Mouse (Mus musculus) ovary, postnatal 36 days (tissue): ENCODE measurements around the gene Adgrb2.
A peak's percentile ranks its signal among the peaks of the same experiment; 100 is the strongest.

Source experiments
- DNase-seq: peaks from one replicate; pipeline ENCODE4 v3.0.0; 2022; ENCODE audit warnings: low spot score, mixed read lengths

Gene Adgrb2

DNA sequence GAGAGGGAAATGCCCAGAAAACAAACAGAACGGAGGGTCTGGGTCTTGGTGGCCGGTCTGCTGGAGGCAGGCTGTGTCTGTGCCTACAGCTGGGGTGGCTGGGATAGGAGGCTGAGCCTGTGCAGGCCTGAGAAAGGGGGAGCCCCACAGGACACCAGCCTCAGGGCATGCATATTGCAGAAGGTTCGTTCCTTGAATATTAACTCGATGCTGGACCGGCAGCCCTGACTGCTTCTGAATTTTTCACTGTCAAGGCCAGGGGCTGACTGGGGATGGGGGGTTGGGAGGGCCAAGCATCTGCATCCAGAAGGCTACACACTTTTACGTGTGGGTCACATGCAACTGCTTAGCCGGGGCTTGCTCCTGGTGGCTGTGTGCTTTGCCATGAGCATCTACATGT lies 48.8 kb downstream of the Adgrb2 start:
- no peak for DNase-seq

DNA sequence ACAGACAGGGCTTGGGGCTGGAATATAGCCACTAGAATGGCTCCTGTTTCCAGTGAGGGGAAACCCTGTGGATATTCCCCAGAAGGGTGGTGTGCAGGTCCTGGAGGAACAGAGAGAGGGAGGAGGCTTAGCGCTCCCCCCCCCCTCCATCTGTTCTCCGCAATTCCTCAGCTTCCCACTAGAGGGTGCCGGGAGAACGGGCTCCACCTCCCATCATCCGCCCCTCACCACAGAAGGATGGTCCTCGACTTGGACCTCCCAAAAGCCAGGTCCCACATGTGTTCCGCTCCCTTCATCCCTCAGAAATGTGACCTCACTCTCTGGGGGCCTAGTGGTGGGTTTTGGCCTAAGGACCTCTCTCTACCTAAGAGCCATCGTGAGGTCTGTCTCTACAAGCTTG lies 51.4 kb downstream of the Adgrb2 start:
- no peak for DNase-seq

DNA sequence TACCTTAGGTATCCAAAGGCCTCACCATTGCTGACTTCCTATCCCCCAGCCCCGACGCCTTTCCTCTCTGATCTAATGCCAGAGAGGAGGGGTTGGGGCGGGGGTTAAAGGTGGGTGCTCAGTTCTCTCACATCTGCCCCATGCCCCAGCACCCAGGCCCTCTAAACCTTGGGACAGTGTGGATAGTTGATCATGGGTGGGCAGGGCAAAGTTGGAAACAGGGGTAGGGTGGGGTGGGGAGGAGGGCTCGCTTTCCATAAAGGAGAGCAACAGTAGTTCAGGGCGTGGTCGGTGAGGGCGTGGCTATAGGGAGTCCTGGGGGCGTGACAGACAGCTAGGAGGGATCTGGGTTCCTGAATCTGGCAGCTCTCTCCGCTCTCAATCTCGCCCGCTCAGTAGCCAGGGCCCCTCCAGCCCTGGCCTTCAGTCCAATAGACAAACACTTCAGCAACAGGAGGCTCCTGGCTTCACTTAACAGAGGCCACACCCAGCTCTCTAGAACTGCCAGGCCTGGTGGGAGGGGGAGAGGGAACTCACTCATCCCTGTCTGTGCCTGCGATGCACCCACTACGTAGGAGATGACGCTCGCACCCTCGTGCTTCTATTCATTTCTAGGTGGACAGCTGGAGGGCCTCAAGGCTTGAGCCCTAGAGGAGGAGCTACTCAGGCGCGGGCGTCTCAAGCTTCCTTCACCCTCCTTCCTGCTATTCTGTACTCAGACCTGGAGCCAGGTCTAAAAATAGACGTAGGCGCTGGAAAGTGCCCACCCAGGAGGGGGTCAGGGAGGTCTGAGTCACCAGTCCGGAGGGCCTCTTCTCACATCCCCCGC lies 52.1 kb downstream of the Adgrb2 start:
- DNase-seq: peak; percentile 49

DNA sequence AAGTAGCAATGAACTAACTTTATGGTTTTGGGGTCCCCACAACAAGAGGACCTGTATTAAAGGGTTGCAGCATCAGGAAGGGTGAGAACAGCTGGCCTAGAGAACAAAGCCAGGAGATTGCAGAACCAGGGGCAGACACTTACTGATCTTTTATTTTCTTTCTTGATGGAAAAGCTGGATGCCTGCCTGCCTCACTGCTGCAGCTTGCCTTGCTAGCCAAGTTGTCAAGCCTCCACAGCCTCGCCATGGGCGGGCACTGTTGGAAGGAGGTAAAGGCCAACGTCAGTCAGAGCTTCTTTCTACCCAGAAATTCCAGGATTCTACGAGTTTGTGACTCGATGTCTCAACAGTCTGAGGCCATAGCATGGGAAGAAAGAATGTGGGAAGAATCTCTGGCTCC lies 54.7 kb downstream of the Adgrb2 start:
- no peak for DNase-seq

DNA sequence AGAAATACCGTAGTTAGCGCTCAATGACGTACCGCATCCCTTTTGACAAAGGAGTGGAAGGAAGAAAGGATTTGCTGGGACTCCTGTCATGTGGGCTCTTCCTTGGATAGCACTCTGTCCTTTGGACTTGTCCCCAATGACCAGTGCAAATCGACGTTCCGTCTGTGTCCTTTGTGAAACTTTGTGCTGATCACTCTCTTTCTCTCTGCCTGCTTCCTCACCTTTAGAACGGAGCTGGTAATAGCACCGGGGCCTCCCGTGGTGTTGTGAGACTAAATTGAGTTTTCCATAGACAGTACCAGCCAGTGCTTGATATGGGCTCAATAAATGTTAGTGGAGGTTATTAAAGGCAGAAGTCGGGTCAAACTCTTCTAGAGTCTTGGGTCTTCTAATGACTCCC lies 56.4 kb downstream of the Adgrb2 start:
- no peak for DNase-seq

DNA sequence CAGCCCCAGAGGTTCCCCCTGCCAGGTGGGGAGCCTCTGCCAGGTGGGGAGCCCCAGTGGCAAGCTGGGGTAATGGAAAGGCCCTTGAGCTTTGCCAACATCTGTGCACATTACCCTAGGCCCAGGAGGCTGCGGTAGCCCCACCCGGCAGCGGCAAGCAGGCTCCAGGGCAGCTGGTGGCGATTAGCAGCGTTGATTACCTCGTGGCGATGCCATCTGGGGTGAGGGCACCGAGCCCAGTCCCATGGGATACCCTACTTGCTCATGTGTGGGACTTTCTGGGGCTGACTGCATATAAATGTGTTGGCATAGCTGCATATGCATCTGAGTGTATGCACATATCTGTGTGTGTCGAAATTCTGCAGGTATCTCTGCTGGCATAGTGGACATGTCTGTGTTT lies 59.5 kb downstream of the Adgrb2 start:
- DNase-seq: no peak

DNA sequence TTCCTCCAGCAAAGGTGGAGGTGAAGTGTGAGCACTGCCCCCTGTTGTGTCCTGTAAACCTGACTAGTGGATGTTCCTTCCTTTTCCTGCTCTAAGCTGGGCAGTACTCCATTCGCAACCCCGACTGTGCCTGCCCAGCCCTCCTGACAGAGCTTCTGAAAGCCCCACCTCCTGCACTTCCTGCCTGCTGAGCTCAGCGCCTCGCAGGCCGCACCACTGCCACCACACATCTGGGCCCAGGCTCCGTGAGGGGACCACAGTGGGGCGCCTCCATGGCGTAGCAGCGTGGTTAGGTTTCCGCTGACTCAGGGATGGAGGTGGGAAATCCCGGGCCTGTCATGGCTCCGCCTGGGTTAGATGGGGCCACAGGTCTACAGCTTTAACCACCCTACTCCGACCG lies 60.9 kb downstream of the Adgrb2 start:
- no peak for DNase-seq

DNA sequence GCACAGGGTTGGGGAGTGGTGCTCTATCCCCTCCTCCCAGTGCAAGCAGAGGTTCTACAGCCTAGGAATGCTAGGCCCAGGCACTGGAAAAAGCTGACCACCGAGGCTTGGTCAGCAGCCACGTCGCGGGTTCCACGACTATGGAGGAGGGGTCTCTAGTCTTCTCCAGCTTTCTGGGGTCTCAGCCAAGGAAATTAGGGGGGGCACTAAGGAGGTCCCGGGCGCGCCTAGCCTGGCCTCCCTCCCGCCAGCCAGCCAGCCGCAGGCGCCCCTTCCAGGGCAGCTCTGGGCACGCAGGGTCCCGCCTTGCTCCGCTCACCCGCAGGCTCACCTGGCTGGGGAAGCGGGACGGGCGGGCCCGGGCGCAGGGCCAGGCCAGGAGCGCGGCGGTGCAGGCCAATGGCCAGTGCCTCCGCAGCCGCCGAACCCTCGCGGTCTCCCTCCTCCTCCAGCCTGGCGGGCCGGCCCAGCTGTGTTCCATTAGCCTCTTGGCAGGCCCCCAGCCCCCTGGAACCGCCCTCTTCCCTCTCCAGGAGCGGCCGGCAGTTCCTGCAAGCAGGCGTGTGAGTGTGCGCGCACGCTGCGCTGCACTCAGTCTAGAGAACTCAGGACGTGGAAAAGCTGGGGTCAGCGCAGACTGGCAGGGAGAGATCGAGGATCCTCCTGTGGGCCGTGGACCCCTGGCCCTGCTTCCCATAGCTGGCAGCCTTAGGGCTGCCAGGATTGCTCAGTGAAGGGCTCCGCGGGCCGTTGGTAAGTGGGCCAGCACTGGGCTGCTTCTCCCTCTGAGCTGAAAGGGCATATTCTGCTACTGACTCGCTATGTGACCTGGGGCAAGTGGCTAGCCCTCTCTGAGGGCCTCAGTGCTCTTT lies 62.9 kb downstream of the Adgrb2 start, which contains the start of gene Col16a1:
Gene Col16a1 (plus strand): TSS at position 510 of the 872 bp plus-strand sequence.
- DNase-seq: peak; percentile 90

DNA sequence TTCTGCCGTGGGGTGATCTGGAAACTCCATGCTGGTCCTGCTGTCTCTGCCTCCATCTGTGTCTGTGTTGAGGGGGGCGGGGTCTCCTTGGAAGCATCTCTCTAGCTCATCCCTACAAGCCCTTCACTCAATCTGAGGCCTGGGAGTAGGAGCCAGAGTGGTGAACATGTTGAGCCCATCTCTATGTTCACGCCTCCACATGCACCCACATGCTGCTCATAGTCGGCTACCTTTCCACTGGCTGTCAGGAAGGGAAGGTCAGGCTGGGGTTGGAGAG lies 63.5 kb downstream of the Adgrb2 start:
- DNase-seq: no peak

DNA sequence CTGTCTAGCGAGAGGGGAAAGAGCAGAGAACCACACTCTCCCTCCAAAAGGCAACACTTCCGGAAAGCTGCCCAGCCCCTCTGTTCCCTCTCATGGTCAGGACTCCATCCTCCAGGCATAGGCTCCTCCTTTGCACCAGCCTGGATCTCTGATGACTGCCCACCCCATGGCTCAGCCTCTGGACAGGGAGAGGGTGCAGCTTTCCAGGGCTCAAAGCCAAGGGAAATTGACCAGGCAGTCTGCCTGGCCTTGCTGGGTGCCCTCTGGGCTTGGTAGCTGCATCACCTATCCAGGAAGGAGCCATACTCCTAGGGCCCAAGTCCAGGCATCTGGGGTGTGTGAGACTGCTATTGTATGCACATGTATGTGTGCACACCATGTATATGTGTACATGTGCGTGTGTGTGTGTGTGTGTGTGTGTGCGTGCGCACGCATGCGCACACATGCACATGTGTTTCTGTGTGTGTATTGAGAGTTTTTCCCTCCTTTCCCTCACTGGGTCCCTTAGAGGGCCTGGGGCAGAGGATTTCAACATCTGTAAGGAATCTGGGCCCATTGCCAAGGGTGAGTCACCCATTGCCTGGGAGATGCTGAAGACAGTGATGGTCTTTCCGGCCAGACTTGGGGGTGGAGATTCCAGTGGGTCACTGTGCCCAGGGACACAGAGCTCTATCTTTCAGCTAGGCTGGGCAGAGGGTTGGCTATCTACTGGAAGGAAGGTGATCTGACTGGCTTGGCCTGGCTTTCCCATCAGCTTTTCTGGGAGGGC lies 65.6 kb downstream of the Adgrb2 start:
- peak; percentile 69 for DNase-seq

DNA sequence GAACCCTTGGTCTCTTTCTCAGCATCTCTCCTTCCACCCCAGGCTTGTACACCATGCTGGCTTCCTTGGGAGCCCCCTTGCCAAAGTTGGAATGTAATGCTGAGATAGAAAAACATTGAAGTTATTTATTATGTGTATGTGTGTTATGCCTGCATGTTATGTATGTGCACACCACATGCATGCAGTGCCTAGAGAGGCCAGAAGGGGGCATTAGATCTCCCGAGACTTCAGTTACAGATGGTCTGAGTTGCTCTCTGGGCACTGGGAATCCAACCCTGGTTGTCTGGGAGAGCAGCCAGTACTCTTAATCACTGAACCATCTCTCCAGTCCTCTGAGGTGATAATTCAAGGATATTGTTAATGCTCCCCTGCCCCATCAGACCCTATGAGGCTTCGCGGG lies 67.6 kb downstream of the Adgrb2 start:
- DNase-seq: no peak

DNA sequence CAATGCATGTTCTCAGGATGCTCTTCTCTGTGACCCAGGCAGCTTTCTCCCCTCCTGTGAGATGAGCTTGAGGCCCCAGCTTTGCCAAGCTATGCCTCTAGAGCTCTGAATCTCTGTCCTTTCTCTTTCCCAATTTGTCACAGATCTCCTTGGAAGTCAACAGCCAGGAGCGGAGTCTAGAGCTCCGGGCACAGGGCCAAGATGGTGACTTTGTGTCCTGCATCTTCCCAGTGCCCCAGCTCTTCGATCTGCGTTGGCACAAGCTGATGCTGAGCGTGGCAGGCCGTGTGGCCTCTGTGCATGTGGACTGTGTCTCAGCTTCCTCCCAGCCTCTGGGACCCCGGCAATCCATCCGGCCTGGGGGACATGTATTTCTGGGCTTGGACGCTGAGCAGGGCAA lies 68.4 kb downstream of the Adgrb2 start:
- DNase-seq: no peak

DNA sequence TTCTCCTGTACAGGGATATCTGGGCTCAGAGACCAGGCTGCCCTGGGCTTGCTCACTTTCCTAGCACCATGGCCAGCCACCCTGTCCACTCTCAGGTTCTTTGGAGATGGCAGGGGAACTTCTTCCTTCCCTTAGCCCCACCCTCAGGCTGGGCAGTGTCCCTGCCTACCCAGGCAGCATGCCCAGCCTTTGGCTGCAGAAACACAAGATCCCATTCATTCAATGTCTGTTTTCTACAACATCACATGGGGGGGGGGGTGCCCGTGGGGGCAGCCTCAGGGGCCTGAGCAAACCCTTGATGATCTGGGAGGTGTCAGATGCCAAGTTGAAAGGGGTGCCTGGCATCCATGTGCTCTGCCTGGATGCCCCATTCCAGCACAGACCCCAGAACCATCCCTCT lies 70.1 kb downstream of the Adgrb2 start:
- no peak for DNase-seq

DNA sequence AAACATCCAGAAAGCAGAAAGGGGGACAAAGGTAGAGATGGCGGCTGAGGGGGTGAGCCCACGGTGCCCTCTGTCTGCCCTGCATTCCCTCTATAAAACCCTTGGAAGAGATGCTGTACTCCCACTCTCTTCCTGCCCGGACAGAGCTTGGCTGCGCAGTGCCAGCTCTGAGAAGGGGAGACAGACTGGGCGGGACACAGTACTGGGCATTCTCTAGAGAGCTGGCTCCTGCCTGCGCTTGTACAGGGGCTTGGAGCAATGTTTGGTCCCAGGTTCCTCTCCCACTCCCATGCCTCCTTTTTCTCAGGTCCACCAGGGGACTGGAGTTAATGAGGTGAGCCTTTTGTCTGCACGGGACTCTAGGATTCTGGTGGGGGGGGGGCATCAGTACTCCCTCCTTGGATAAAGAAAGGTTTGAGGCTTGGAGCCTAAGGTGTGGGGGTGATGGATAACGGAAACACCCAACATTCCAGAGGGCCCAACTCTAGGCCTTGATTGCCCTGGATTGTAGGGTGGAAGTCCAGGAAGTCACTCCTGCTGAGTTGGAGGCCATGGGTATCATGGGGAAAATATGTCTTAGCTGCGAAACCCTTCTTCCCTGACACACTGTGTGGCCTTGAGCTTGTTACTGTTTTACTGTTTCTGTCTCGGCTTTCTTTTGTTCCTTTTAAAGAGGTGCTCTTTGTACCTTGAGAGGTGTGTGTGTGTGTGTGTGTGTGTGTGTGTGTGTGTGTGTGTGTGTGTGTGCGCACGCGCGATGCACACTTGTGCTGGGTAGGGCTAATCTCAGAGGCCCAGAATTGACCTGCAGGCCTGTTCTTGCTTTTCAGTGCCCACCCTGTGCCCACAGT lies 70.7 kb downstream of the Adgrb2 start:
- DNase-seq: no peak

DNA sequence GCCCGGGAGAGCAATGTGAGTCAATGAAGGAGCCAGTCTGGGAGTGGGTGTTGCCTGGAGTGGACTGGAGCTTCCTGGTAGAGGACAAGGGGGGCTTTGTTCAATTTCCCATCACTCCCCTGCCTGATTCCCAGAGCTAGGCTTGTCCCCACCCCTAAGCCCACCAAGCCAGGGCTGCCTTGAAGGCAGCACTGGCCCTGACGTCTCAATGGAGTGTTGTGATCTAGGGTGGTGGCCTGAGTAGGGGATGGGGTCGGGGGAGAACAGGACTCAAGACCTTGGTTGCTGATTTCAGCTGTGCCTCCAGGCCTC lies 71.3 kb downstream of the Adgrb2 start:
- no peak for DNase-seq

DNA sequence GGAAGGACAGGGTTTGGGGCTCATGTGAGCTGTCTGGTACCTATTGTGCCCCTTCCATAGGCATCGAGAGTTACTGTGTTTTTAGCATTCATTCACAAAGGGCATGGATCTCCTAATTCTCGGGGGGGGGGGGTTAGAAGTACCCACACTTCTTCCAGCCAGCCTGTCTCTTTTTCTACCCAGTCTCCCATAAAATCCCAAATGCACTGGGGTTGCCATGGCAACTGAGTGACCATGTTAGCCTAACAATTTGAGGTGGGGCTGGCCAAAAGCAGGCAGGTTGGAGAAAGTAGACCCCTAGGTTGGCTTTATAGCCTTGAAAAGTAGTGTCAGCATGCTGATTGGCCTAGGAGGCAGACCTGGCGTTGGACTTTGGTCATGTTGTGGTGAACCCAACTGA lies 71.8 kb downstream of the Adgrb2 start:
- DNase-seq: no peak

DNA sequence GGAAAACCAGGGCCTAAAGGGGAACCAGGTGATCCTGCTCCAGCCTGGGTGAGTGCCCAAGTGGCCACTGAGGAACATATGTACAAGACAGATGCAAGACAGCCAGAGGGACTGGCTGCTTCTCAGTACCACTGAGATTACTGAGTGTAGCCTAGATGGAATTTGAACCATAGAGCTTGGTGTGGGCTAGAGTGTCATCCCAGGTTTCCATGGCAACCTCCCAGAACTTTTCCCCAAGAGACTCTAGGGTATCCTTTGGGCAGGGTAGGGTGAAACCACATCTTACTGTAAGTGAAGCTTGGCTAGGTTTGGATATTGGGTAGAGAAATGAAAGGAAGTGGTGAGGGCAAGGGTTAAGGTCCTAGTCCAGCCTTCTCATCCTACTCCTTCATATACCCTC lies 76.3 kb downstream of the Adgrb2 start:
- no peak for DNase-seq

DNA sequence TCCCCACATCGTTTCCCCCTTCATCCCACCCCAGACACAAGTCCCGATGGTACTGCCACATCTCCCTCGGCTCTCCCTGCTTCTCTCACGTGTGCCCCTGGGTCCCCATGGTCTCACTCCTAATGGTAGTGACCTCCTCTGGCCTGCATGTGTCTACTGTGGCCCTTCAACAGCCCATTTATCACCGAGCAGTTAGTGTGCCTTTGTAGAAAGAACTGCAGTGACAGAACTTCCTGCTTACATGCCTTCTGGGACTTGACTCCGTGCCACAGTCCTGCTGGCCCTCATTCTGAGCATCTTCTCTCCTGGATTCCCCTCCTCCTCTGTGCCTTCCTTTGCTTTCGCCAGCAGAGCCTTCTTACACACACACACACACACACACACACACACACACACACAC lies 78.5 kb downstream of the Adgrb2 start:
- no peak for DNase-seq

DNA sequence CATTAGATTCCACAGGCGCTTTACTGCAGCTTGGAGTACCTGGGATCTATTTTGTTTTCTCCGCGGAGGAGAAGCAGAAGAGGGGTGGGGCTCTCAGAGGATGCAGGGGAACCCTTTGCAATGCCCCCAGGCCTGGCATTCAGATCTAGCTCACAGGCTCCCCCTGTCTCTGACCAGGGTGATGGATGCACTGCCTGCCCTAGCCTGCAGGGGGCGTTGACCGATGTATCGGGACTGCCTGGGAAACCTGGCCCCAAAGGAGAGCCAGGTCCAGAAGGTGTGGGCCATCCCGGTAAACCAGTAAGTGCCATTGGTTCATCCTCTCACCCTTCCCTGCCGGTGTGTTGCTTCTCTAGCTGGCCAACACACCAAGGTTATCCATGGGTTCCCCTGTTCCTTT lies 82.1 kb downstream of the Adgrb2 start:
- peak; percentile 41 for DNase-seq

DNA sequence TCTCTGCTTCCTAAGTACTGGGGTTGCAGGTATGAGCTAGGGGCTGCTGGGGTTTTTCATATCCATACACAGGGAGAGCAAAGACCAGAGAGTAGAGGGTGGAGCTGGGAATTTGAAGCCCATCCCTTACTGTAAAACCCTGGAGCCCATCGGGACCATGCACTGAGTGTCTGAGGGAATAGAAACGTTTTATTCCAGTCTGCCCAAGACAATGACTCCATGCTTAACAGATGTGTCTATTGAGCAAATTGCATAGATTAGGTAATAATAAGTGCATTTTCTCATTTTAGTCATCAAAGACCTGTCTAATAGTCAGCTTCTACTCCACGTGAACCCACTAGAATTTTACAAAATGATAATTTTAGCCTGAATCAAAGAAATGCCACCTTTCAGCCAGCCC lies 85.9 kb downstream of the Adgrb2 start:
- no peak for DNase-seq

DNA sequence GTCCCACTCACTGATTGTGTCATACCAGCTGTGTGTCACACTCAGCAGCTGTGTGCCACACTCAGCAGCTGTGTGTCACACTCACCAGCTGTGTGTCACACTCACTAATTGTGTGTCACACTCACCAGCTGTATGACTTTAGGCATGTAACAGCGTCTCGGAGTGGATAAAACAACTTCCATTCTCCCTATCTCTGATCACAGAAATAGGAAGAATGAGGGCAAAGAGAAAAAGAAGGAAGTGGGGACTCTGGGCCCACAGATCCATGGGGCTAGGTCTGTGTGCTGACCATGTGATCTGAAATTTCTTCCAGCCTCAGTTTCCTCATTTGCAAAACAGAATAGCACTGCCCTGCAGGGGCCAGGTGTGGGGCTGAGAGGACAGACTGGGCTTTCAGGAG lies 87.1 kb downstream of the Adgrb2 start:
- DNase-seq: no peak
